Mouse (Mus musculus): ENCODE results near the gene Flrt1. TPM values are rescaled to one million over a fixed set of nuclear protein-coding genes. Genes with fewer than 3 reads are reported as not detected.

Flrt1 gene
- polyA plus RNA-seq, 1 experiment from 2014 or later = 0.82 TPM

DNA sequence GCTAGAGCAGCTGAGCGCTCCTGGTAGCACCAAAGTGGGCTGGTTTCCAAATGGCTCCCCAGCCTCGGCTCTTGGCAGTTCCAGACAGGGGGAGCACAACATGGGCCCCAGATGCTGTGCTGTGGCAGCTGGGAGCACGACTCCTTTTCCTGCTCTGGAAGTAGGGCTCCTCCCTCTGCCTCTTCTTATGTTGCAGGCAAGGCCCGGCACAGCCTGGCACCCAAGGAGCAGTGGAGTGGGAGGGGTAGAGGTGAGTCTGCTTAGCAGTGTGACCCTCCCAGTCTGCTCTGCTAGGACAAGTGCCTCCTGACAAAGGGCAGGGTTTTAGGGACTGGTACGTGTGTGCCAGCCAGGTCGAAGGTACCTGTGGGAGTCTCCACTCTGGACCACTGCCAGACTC lies 5.3 kb upstream of the Flrt1 start:
- TF ChIP-seq CTCF (IDR thresholded peaks at IDR 0.05; ENCODE audit: low read depth) = 0 out of 2 replicates have a peak, but pooled peaks have one; percentile 10
- no peak overlapping the region for H3K27ac ChIP-seq (ENCODE audit: low read depth, low read length)
- H3K4me3 ChIP-seq (ENCODE audit: low read depth, low read length) = no peak overlapping the region
- H3K4me1 ChIP-seq (replicated peaks; ENCODE audit: control insufficient read depth, insufficient read depth, low read length) = 0 out of 2 replicates have a peak, but pooled peaks cover 3% of the 10 kb centered on the region
- no peaks in the 10 kb centered on the region for H3K36me3 ChIP-seq (ENCODE audit: control insufficient read depth, insufficient read depth)
- H3K4me2 ChIP-seq (replicated peaks; ENCODE audit: low read depth) = no peak overlapping the region
- no peaks in the 10 kb centered on the region for H3K27me3 ChIP-seq (replicated peaks; ENCODE audit: control insufficient read depth, insufficient read depth, low read length)
- H3K9me3 ChIP-seq (ENCODE audit: control insufficient read depth) = no peaks in the 10 kb centered on the region
- 0 out of 2 replicates have a peak, but pooled peaks have one; percentile 17 for ATAC-seq
- WGBS = 44% methylated on average over 6 of the region's 6 CpGs
- no peak overlapping the region; the same call in 1 of the 2 replicates for H3K9ac ChIP-seq (ENCODE audit: low read depth, low read length)

DNA sequence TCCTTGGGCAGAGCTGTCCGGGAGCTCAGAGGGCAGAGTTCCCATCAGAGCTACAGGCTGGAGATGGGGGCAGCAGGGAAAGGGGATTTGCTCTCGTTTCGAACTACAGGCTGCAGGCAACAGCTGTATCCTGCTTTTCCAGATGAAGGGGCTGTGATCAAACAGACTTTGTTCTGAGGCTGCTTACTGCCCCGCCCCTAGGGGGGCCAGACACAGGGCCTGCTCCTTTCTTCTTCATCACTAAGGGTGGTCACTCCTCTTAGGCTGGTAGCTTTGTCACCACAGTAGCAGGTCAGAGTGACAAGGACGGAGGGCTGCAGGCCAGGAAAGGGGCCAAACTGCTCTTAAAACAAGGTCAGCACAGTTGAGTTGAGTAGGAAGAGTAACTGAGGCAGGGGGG lies 4.6 kb upstream of the Flrt1 start:
- 0 out of 2 replicates have a peak, but pooled peaks cover 3% of the 10 kb centered on the region for H3K4me1 ChIP-seq (replicated peaks; ENCODE audit: control insufficient read depth, insufficient read depth, low read length)
- no peaks in the 10 kb centered on the region for H3K27me3 ChIP-seq (replicated peaks; ENCODE audit: control insufficient read depth, insufficient read depth, low read length)
- ATAC-seq = no peak
- no peak overlapping the region for H3K9ac ChIP-seq (ENCODE audit: low read depth, low read length)
- H3K9me3 ChIP-seq (ENCODE audit: control insufficient read depth) = no peaks in the 10 kb centered on the region
- no peak overlapping the region for H3K4me2 ChIP-seq (replicated peaks; ENCODE audit: low read depth)
- no peaks in the 10 kb centered on the region for H3K36me3 ChIP-seq (ENCODE audit: control insufficient read depth, insufficient read depth)
- H3K27ac ChIP-seq (ENCODE audit: low read depth, low read length) = no peak overlapping the region
- H3K4me3 ChIP-seq (ENCODE audit: low read depth, low read length) = no peak overlapping the region
- no peak for TF ChIP-seq CTCF (IDR thresholded peaks at IDR 0.05; ENCODE audit: low read depth)
- WGBS = 22% methylated on average over 5 of the region's 5 CpGs

DNA sequence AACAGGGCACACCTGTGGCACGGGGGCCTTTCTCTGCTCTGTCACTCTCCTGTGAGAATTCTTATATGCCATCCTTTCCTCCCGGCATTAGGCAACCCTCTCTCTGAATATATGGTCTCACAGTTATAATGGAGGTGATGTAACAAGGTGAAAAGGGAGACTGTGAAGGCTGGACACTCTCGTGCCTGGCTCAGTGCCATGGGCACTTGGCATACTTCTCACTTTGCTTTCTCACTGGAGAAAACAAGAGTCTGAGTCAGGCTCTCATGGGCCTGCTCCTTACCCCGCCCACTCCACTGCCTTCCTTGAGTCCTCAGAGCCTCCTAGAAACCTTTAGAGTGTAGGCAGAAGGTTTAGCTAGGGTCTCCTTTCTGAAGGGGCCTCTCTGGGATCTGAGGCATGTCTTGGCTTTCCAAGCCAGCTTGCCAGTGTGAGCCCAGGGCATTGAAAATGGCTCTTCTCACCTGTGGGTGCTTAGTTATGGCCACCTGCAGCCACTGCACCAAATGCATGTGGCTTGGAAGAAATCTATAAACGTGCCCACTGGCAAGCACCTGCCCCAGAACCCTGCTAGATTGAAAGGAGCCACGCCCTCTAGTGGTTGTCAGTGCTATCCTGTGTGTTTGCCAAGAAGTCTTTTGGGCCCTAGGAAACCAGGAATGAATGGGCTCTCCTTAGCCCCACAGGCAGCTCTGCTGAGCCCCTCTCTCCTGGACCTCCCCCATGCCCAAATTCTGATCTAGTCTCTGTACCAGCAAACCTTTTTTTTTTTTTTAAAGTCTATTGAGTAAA lies 2.8 kb upstream of the Flrt1 start:
- 57% methylated on average over 6 of the region's 6 CpGs for WGBS
- 0 out of 2 replicates have a peak, but pooled peaks cover 3% of the 10 kb centered on the region for H3K4me1 ChIP-seq (replicated peaks; ENCODE audit: control insufficient read depth, insufficient read depth, low read length)
- no peaks in the 10 kb centered on the region for H3K36me3 ChIP-seq (ENCODE audit: control insufficient read depth, insufficient read depth)
- ATAC-seq = no peak
- H3K27ac ChIP-seq (ENCODE audit: low read depth, low read length) = no peak overlapping the region
- H3K4me2 ChIP-seq (replicated peaks; ENCODE audit: low read depth) = no peak overlapping the region
- H3K9ac ChIP-seq (ENCODE audit: low read depth, low read length) = no peak overlapping the region
- H3K4me3 ChIP-seq (ENCODE audit: low read depth, low read length) = no peak overlapping the region
- H3K27me3 ChIP-seq (replicated peaks; ENCODE audit: control insufficient read depth, insufficient read depth, low read length) = no peaks in the 10 kb centered on the region
- TF ChIP-seq CTCF (IDR thresholded peaks at IDR 0.05; ENCODE audit: low read depth) = peak; percentile 70
- no peaks in the 10 kb centered on the region for H3K9me3 ChIP-seq (ENCODE audit: control insufficient read depth)

DNA sequence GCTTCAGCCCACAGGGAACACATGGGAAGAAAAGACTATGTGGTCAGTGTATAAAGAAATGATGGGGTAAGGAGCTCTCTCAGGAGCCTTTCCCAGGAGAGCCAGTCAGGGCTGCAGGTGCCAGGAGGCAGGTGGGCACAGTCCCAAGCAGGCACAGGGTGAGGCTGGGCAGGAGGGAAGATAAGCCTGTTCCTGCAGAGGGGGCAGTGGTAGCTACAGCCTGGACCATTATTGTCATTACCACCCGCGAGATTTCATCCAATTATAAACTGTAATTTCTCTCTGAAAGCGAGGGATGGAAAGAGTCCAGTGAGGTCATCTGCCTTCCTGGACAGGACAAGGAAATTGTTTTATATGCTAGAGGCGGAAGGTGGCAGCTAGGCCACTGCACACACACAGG lies 1.6 kb upstream of the Flrt1 start:
- Histone ChIP-seq H3K9ac (ENCODE audit: low read depth, low read length) (no peak overlapping the region), H3K4me2 (replicated peaks; ENCODE audit: low read depth) (no peak overlapping the region), H3K4me1 (replicated peaks; ENCODE audit: control insufficient read depth, insufficient read depth, low read length) (0 out of 2 replicates have a peak, but pooled peaks cover 3% of the 10 kb centered on the region), H3K4me3 (ENCODE audit: low read depth, low read length) (no peak overlapping the region), H3K36me3 (ENCODE audit: control insufficient read depth, insufficient read depth) (no peaks in the 10 kb centered on the region), H3K27ac (ENCODE audit: low read depth, low read length) (no peak overlapping the region), H3K27me3 (replicated peaks; ENCODE audit: control insufficient read depth, insufficient read depth, low read length) (no peaks in the 10 kb centered on the region), H3K9me3 (ENCODE audit: control insufficient read depth) (no peaks in the 10 kb centered on the region)
- WGBS = 85% methylated on average over 4 of the region's 4 CpGs
- no peak for ATAC-seq
- TF ChIP-seq CTCF (IDR thresholded peaks at IDR 0.05; ENCODE audit: low read depth) = no peak

DNA sequence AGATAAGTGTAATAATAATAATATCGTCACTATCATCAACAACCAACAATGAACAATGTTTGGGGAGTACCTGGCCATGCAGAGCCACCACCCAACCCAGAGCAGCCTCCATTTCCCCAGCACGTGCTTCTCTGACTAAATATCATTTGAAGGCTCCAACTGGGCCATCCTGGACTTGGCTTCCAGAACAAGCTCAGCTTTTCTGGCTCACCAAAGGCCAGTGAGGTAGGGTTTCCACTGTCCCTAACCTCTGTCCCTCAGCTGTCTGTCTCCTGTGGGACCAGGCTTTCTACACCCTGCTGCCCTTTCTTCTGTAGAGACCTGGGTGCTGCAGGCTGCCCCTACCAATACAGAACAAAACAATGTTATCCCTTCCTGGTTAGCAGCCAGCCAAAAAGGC lies 1.0 kb upstream of the Flrt1 start:
- Histone ChIP-seq H3K4me1 (replicated peaks; ENCODE audit: control insufficient read depth, insufficient read depth, low read length) (0 out of 2 replicates have a peak, but pooled peaks cover 3% of the 10 kb centered on the region), H3K4me2 (replicated peaks; ENCODE audit: low read depth) (no peak overlapping the region), H3K36me3 (ENCODE audit: control insufficient read depth, insufficient read depth) (no peaks in the 10 kb centered on the region), H3K27me3 (replicated peaks; ENCODE audit: control insufficient read depth, insufficient read depth, low read length) (no peaks in the 10 kb centered on the region), H3K27ac (ENCODE audit: low read depth, low read length) (no peak overlapping the region), H3K9me3 (ENCODE audit: control insufficient read depth) (no peaks in the 10 kb centered on the region), H3K9ac (ENCODE audit: low read depth, low read length) (no peak overlapping the region), H3K4me3 (ENCODE audit: low read depth, low read length) (no peak overlapping the region)
- no peak for TF ChIP-seq CTCF (IDR thresholded peaks at IDR 0.05; ENCODE audit: low read depth)
- 90% methylated on average over 2 of the region's 2 CpGs for WGBS
- ATAC-seq = no peak

DNA sequence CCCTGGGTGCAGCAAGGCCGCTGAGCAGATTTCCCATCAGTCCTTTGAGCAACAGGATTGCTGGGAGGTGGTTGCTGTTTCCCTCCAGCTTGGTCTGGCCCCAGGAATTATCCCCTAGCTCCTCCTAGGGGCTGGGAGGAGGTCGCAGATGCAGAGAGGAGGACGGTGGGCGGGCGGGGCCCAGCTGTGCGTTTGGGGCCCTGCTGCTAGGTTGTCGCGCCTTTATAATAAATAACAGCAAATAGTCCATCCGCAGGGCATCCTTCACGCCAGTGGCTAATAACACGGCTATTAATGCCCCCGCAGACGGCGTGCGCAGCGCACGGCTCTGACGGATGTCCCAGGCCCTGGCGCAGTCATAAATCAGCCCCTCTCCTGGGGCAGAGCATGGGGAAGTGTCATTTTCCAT lies 1.5 kb downstream of the Flrt1 start:
- 32% methylated on average over 19 of the region's 19 CpGs for WGBS
- H3K27ac ChIP-seq (ENCODE audit: low read depth, low read length) = no peak overlapping the region
- TF ChIP-seq CTCF (IDR thresholded peaks at IDR 0.05; ENCODE audit: low read depth) = peak; percentile 62
- H3K9me3 ChIP-seq (ENCODE audit: control insufficient read depth) = no peaks in the 10 kb centered on the region
- H3K9ac ChIP-seq (ENCODE audit: low read depth, low read length) = 0 out of 2 replicates have a peak overlapping the region, but pooled peaks have one; percentile 34
- no peak for ATAC-seq
- H3K4me3 ChIP-seq (ENCODE audit: low read depth, low read length) = no peak overlapping the region
- H3K27me3 ChIP-seq (replicated peaks; ENCODE audit: control insufficient read depth, insufficient read depth, low read length) = no peaks in the 10 kb centered on the region
- H3K4me1 ChIP-seq (replicated peaks; ENCODE audit: control insufficient read depth, insufficient read depth, low read length) = no peaks in the 10 kb centered on the region
- peak overlapping the region; percentile 27; the same call in 1 of the 2 replicates for H3K4me2 ChIP-seq (replicated peaks; ENCODE audit: low read depth)
- no peaks in the 10 kb centered on the region for H3K36me3 ChIP-seq (ENCODE audit: control insufficient read depth, insufficient read depth)
